Mouse (Mus musculus): ENCODE results near the gene Ppm1d.
A peak's percentile ranks its signal among the peaks of the same experiment; 100 is the strongest.

The Ppm1d gene

GRCm38 (mm10) chr11:85310713-85311574 lies at the start of gene Ppm1d:
TSS of gene Ppm1d (plus strand) at chr11:85311244.
- peak; percentile 96 for DNase-seq (ENCODE audit: extremely low read depth, insufficient read length, low spot score)

DNA sequence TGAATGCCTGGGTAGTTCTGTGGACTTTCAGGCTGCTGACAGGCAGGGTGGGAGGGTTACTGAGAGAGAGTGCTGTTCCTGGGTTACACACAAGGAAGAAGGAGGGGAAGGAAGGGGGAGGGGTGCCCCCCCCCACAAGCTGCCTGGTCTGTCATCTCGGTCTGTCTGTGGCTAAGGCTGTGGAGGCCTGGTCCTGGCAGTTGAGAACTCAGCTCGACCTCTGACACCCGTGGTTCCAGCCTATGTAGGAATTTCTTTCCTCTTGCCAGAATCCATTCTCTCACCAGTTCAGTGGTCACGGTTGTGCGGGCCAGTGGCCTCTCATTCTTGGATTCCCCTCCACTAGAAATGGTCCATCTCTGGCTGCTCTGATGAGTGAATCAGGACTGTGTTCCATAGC lies 46.4 kb upstream of the Ppm1d start:
- DNase-seq (ENCODE audit: extremely low read depth, insufficient read length, low spot score): peak; percentile 81

- DNase-seq (ENCODE audit: extremely low read depth, insufficient read length, low spot score): no peak
These were observed 43.7 kb upstream of the Ppm1d start for GRCm38 (mm10) chr11:85267393-85267792.

DNA sequence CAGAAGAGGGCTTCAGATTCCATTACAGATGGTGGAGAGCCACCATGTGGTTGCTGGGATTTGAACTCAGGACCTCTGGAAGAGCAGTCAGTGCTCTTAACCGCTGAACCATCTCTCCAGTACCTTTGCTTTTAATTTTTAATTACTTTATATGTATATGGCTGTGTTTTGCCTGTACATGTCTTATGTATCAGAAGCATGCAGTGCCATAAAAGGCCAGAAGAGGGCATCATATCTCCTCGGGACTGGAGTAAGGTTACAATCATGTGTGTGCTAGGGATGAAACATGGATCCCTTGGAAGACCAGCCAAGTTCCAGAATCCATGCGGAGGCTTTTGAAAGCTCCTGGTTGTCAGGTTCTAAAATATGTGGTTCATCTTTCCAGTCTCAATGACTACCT lies 40.4 kb upstream of the Ppm1d start:
- peak; percentile 37 for DNase-seq (ENCODE audit: extremely low read depth, insufficient read length, low spot score)

- no peak for DNase-seq (ENCODE audit: extremely low read depth, insufficient read length, low spot score)
These were observed 37.7 kb upstream of the Ppm1d start for GRCm38 (mm10) chr11:85273299-85273698.

- no peak for DNase-seq (ENCODE audit: extremely low read depth, insufficient read length, low spot score)
These were observed 35.9 kb upstream of the Ppm1d start for GRCm38 (mm10) chr11:85275151-85275550.

DNA sequence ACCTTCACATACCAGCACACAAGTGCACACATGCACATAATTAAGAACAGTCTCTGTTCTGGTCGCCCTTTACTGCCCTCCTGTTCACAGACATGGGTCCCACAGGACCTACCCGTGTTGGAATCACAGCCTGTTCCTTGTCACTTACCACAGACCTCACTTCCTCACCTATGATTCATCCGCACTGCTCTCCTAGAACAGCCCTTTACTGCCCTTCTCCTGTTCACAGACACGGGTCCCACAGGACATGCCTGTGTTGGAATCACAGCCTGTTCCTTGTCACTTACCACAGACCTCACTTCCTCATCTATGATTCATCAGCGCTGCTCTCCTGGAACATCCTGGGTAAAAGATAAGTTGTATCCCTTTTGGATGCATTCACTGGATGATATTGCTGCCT lies 33.4 kb upstream of the Ppm1d start:
- peak; percentile 21 for DNase-seq (ENCODE audit: extremely low read depth, insufficient read length, low spot score)

- no peak for DNase-seq (ENCODE audit: extremely low read depth, insufficient read length, low spot score)
These were observed 32.9 kb upstream of the Ppm1d start for GRCm38 (mm10) chr11:85278175-85278574.

DNA sequence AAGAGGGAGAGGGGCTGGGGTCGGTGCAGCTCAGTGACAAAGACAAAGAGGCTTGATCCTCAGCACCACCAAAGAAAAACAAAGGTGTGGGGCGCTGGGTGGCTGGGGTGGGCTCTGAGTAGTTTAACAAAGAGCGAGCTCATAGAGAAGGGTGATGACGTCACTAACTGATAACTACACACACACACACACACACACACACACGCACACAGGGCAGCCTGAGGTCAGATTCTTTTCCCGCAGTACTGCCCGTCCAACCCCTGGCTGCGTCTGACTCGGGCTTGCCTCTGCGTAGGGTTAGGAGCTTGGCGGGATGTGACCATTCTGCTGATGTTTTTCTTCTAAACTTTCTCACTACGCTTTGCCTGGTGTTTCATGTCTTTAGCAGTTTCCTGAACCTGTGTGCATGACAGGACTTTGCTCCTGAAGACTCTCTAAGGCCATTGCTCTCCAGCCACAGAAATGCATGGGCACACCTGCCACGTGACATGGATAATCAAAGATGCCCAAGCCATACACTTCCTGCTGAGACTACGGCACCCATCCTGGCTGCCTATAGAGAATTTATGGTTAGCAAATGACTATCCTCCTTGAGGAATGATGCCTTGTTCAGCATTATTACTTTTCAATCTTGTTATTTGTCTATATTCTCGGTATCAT lies 29.7 kb upstream of the Ppm1d start:
- DNase-seq (ENCODE audit: extremely low read depth, insufficient read length, low spot score): no peak

DNA sequence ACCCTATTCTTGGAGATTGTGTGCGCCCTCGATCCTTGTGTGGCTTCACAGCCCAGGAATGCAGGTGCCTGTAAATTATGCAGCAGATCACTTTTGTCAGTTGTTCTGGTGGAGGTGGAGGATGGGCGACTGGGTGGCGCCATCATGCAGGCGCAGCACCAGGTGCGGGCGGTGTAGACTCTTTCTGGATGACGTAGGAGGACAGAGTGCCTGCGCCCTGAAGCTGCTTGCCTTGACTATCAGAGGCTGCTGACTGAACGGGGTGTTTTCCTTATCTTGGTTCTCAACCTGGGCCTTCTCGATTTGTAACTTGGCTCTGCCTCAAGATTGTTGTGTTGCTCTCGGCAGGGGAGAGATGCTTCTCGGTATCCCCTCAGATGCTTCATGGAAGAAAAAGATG lies 13.1 kb upstream of the Ppm1d start:
- DNase-seq (ENCODE audit: extremely low read depth, insufficient read length, low spot score): no peak

GRCm38 (mm10) chr11:85299880-85300279 lies 11.2 kb upstream of the Ppm1d start:
- no peak for DNase-seq (ENCODE audit: extremely low read depth, insufficient read length, low spot score)

DNA sequence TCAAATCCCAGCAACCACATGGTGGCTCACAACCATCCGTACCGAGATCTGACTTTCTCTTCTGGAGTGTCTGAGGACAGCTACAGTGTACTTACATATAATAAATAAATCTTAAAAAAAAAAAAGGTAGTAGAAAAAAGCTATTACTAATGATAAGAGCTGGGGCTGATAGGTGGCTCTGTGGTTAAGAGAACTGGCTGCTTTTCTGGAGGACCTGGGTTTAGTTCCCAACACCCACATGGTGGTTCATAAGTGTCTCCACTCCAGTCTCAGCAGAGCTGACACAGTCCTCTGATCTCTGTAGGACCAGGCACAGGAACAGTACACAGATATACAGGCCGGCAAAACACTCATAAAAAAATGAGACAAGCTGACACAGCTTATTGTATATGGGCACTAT lies 9.9 kb upstream of the Ppm1d start:
- no peak for DNase-seq (ENCODE audit: extremely low read depth, insufficient read length, low spot score)

GRCm38 (mm10) chr11:85301836-85302235 lies 9.2 kb upstream of the Ppm1d start:
- no peak for DNase-seq (ENCODE audit: extremely low read depth, insufficient read length, low spot score)

DNA sequence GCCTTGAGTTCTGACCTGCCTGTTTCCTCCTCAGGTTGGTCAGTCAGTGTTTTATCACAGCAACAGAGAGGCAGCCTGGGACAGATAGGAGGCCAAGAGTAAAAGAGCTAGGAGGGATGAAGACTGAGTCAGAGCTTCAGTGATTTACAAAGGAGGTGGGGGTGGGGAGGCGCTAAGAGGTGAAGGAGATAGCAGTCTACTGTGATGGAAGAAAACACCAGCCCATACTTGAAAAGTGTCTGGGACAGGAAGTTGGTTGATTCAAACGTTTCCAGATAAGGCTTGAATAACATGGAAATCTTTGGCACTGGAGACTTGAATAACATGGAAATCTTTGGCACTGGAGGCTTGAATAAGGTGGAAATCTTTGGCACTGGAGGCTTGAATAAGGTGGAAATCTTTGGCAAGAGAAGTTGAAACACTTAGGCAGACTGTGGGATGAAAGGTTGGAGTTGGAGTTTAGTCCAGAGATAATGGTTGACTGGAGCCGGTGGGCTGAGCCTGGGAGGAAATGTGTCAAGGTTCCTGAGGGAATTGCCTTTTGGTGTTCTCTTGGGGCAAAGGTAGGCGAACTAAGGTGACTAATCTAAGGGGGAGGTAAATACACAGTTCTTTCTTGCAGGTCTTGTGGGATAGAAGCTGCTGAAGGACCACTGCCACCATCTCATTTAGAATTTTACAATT lies 4.3 kb upstream of the Ppm1d start:
- DNase-seq (ENCODE audit: extremely low read depth, insufficient read length, low spot score): no peak

DNA sequence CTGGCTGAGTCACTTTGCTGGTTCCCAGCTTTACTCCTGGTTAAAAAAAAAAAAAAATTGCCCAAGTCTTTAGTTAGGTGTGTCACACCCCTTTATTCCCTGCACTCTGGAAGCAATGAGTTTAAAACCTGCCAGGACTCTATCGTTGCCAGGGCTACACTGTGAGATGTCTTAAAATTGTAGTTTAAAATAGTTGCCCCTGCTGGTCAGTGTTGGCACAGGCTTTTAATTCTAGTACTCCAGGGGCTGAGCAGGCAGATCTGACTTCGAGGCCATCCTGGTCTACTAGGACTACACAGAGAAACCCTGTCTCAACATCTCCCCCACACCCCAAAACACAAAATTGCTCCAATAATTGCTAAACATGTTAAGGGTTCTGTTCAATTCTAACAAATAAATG lies 2.2 kb upstream of the Ppm1d start:
- no peak for DNase-seq (ENCODE audit: extremely low read depth, insufficient read length, low spot score)

DNA sequence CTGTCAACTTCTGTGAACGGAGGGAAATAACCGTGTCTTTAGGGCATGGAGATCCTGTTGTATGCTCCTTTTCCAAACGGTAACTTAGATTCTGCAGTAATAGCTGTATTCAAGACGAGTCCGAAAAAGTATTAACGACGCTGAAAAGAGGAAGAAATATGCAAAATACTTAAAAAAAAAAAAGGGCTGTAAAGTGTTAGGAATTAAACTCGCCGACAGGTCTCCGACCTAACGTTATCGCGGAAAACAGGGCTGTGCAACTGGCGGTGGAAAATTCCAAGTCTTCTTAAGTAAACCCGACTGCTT lies 684 bp upstream of the Ppm1d start:
- no peak for DNase-seq (ENCODE audit: extremely low read depth, insufficient read length, low spot score)

GRCm38 (mm10) chr11:85311645-85312490 lies 824 bp downstream of the Ppm1d start:
- peak; percentile 56 for DNase-seq (ENCODE audit: extremely low read depth, insufficient read length, low spot score)

DNA sequence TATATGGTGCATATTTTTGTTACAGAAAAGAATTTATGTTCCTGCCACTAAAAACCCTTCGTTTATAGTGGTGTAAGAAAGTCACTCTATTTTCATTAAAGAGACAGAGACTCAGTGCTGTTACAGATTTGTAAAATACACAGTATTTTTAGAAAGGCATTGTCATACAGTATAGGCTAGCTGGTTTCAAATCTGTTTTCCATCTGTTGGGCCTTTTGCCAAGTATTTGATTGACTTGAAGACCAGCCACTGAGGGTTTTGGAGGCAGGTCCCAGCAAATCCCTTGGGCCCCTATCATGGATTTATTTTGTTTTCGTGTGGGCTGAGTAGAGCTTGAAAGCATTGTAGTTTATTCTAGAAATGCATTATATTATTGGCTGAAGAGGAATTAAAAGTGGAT lies 1.8 kb downstream of the Ppm1d start:
- DNase-seq (ENCODE audit: extremely low read depth, insufficient read length, low spot score): peak; percentile 33

DNA sequence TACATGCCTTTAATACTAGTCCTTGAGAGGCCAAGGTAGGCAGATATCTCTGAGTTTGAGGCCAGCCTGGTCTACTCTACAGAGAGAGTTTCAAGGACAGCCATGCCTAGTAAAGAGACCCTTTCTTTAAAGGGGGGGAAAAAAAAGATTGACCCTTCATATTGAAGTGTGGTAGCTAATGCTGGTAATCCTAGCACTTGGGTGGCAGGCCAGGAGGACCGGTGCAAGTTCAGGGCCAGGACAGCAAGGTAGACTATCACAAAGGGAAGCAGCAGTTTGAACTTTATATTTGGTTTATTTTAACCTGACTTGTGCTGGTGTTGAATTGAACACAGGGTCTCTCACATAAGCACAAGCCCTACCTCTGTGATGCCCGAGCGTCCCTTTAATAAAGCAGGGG lies 2.3 kb downstream of the Ppm1d start:
- DNase-seq (ENCODE audit: extremely low read depth, insufficient read length, low spot score): no peak

DNA sequence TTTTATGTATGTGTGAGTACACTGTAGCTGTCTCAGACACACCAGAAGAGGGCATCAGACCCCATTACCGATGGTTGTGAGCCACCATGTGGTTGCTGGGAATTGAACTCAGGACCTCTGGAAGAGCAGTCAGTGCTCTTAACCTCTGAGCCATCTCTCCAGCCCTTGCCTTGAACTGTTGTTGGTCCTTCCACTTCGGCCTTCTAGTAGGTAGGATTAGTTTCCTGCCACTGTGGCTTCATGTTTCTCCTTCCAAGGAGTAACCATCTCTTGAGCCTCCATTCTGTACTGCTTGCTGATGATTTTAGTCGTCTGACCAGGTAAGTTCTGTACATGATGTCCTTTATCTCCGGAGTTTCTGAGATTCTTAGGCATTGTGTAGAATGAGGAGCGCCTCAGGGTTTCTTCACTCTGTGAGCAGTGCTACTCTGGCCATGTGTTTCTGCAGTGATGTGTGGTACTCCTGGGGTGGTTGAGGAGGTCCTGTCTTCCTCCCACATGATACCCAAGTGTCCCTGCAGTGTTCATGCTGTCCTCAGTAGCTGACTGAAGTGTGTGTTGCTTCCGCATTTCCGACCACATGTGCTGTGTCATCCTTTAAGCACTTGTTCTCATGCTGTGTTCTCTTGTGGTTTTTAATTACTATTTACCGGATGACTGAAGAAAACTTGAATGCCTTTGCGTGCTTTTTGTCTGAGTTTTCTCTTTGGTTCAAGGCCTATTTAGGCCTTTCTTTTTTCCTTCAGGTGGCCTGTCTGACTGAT lies 12.7 kb downstream of the Ppm1d start:
- peak; percentile 47 for DNase-seq (ENCODE audit: extremely low read depth, insufficient read length, low spot score)

All from 3134 (cell line).